Mouse (Mus musculus) CH12.LX (cell line): ENCODE results near the gene Gm20388.

Experiments
- BHLHE40 ChIP-seq: IDR thresholded peaks from 2 replicates; pipeline ENCODE4 v1.6.1; 2011; ENCODE audit warnings: mild to moderate bottlenecking, low read depth, low read length, improper control_type of control experiment
- CTCF ChIP-seq, 2 experiments: IDR thresholded peaks in 1 of 2; conservative IDR thresholded peaks in 1 of 2; 2 replicates each; pipeline ENCODE4 v1.5.1; 2011 to 2012; ENCODE audit warnings: low read depth in 2 of 2, low read length in 2 of 2, improper control_type of control experiment in 1 of 2, inconsistent platforms in 1 of 2, mild to moderate bottlenecking in 1 of 2, moderate library complexity in 1 of 2
- EP300 ChIP-seq: IDR thresholded peaks from 2 replicates; pipeline ENCODE4 v1.6.1; 2011; ENCODE audit warnings: low read length, improper control_type of control experiment
- HCFC1 ChIP-seq: IDR thresholded peaks from 2 replicates; pipeline ENCODE4 v1.6.1; 2012; ENCODE audit warnings: low read depth, mild to moderate bottlenecking, inconsistent platforms, low read length, improper control_type of control experiment
- MYC ChIP-seq: IDR thresholded peaks from 2 replicates; pipeline ENCODE4 v1.6.1; 2011; ENCODE audit warnings: low read depth, mild to moderate bottlenecking, improper control_type of control experiment, low read length
- NELFE ChIP-seq: IDR thresholded peaks from 2 replicates; pipeline ENCODE4 v1.6.1; 2011; ENCODE audit warnings: low read depth, low read length, improper control_type of control experiment
- POLR2A ChIP-seq: IDR thresholded peaks from 2 replicates; pipeline ENCODE4 v1.6.1; 2011; ENCODE audit warnings: low read depth, mild to moderate bottlenecking, improper control_type of control experiment, low read length
- RAD21 ChIP-seq: IDR thresholded peaks from 2 replicates; pipeline ENCODE4 v1.6.1; 2011; ENCODE audit warnings: low read depth, mild to moderate bottlenecking, low read length, improper control_type of control experiment, moderate library complexity
- ZKSCAN1 ChIP-seq: IDR thresholded peaks from 2 replicates; pipeline ENCODE4 v1.6.1; 2012; ENCODE audit warnings: low read depth, inconsistent platforms, low read length, improper control_type of control experiment, borderline replicate concordance
- ZMIZ1 ChIP-seq: IDR thresholded peaks from 2 replicates; pipeline ENCODE4 v1.6.1; 2012; ENCODE audit warnings: low read depth, mild to moderate bottlenecking, inconsistent platforms, low read length, improper control_type of control experiment

DNA sequence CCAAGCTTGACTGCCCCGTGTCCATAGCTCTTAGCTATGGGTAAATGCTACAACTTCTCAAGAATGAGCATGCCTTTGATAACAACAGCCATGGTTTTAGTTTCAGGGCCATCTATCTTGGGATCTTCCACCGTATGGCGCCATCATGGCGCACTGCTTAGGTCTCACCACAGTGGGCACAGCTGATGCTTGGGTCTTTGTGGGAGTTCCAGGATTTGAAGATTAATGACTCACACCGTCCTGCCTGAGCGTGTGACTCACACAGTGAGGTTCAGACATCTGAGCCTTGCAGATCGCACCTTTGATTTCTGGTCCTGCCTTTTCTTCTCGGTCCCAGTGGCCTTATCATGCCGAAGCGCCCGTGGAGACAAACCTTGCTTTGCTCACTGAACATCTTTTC, 4360.3 kb downstream of the Gm20388 start:
- TF ChIP-seq RAD21 (no peak), ZMIZ1 (no peak), NELFE (no peak), EP300 (no peak), HCFC1 (no peak), ZKSCAN1 (no peak), CTCF (conservative IDR thresholded peaks at IDR 0.05 in 1 of 2, IDR thresholded peaks at IDR 0.05 in 1 of 2; ENCODE audit: low read depth in 2 of 2, low read length in 2 of 2) (no peak), POLR2A (no peak), BHLHE40 (no peak; the same call in 1 of the 2 replicates), MYC (no peak)
